Mouse (Mus musculus) embryonic facial prominence, embryonic 12.5 days (tissue): Measurements from ENCODE around the gene Ces1a. TPM values are rescaled to one million over a fixed set of nuclear protein-coding genes. Genes with fewer than 3 reads are reported as not detected.

ENCODE experiments used
- ATAC-seq: fragments of 200-750 bp; cut with Nextera tagmentation; 2 replicates; pipeline ENCODE4 v1.8.0; 2017; ENCODE audit not compliant: insufficient number of reproducible peaks, insufficient read depth, low FRiP score, low TSS enrichment
- H3K27ac ChIP-seq: fragments of 300-500 bp; sonication (generic); 2 replicates; pipeline ENCODE4 v1.5.1; 2016; ENCODE audit warnings: mild to moderate bottlenecking
- H3K27me3 ChIP-seq: fragments of 300-500 bp; sonication (generic); 2 replicates; pipeline ENCODE4 v1.6.1; 2016; ENCODE audit warnings: mild to moderate bottlenecking, moderate library complexity
- H3K36me3 ChIP-seq: fragments of 300-500 bp; sonication (generic); 2 replicates; pipeline ENCODE4 v1.6.1; 2016; ENCODE audit warnings: mild to moderate bottlenecking
- H3K4me1 ChIP-seq: fragments of 300-500 bp; sonication (generic); 2 replicates; pipeline ENCODE4 v1.6.1; 2016
- H3K4me2 ChIP-seq: fragments of 300-500 bp; sonication (generic); replicated peaks from 2 replicates; pipeline ENCODE4 v1.6.1; 2016; ENCODE audit warnings: mild to moderate bottlenecking, moderate library complexity
- H3K4me3 ChIP-seq: fragments of 300-500 bp; sonication (generic); 2 replicates; pipeline ENCODE4 v1.5.1; 2016; ENCODE audit warnings: mild to moderate bottlenecking
- H3K9ac ChIP-seq: fragments of 300-500 bp; sonication (generic); 2 replicates; pipeline ENCODE4 v1.6.1; 2016; ENCODE audit warnings: mild to moderate bottlenecking, moderate library complexity
- H3K9me3 ChIP-seq: fragments of 300-500 bp; sonication (generic); 2 replicates; pipeline ENCODE4 v1.6.1; 2016; ENCODE audit warnings: mild to moderate bottlenecking, moderate library complexity
- WGBS: fragments of 180-500 bp; shearing (Covaris S2); methylation state at CpG from one replicate; pipeline ENCODE4 v1.1.7; 2016; 5-methylcytosine and 5-hydroxymethylcytosine counted together
- polyA plus RNA-seq: library from polyadenylated mRNA; unstranded; fragments of >200 nt; fragmentation: Nextera tagmentation; extraction: Ambion mirVana; gene quantifications from 2 replicates; pipeline ENCODE4 v1.2.1, GENCODE M21; 2016

Ces1a gene
- polyA plus RNA-seq, 1 experiment from 2014 or later = not detected

GRCm38 (mm10) chr8:93040776-93041567 is 7.0 kb downstream of the Ces1a start:
- H3K9ac ChIP-seq = no peak overlapping the region
- 81% methylated on average over 4 of the region's 4 CpGs for WGBS
- no peak overlapping the region for H3K27ac ChIP-seq
- no peaks in the 10 kb centered on the region for H3K27me3 ChIP-seq
- no peak for ATAC-seq
- H3K4me3 ChIP-seq = no peak overlapping the region
- H3K36me3 ChIP-seq = no peaks in the 10 kb centered on the region
- H3K4me1 ChIP-seq = peaks cover 6% of the 10 kb centered on the region; the same call in 1 of the 2 replicates
- no peaks in the 10 kb centered on the region for H3K9me3 ChIP-seq
- no peak overlapping the region for H3K4me2 ChIP-seq

GRCm38 (mm10) chr8:93040256-93040655 is 7.7 kb downstream of the Ces1a start:
- Histone ChIP-seq H3K9me3 (no peaks in the 10 kb centered on the region), H3K27me3 (no peaks in the 10 kb centered on the region), H3K4me2 (no peak overlapping the region), H3K4me3 (no peak overlapping the region), H3K36me3 (no peaks in the 10 kb centered on the region), H3K27ac (no peak overlapping the region), H3K4me1 (peaks cover 6% of the 10 kb centered on the region; the same call in 1 of the 2 replicates), H3K9ac (no peak overlapping the region)
- no peak for ATAC-seq
- WGBS = 79% methylated on average over 2 of the region's 2 CpGs

GRCm38 (mm10) chr8:93038831-93039230 is 9.2 kb downstream of the Ces1a start:
- ATAC-seq = no peak
- Histone ChIP-seq H3K4me3 (no peak overlapping the region), H3K27me3 (no peaks in the 10 kb centered on the region), H3K36me3 (no peaks in the 10 kb centered on the region), H3K9me3 (no peaks in the 10 kb centered on the region), H3K27ac (no peak overlapping the region), H3K4me1 (peaks cover 6% of the 10 kb centered on the region; the same call in 1 of the 2 replicates), H3K4me2 (no peak overlapping the region), H3K9ac (no peak overlapping the region)
- 10% methylated on average over 2 of the region's 2 CpGs for WGBS

GRCm38 (mm10) chr8:93030664-93031063 is 17.3 kb downstream of the Ces1a start:
- Histone ChIP-seq H3K27ac (no peak overlapping the region), H3K4me3 (no peak overlapping the region), H3K9me3 (no peaks in the 10 kb centered on the region), H3K9ac (no peak overlapping the region), H3K27me3 (no peaks in the 10 kb centered on the region), H3K4me2 (no peak overlapping the region), H3K36me3 (no peaks in the 10 kb centered on the region), H3K4me1 (no peaks in the 10 kb centered on the region)
- ATAC-seq = no peak
- 77% methylated on average over 2 of the region's 2 CpGs for WGBS

- no peak overlapping the region for H3K27ac ChIP-seq
- no peaks in the 10 kb centered on the region for H3K9me3 ChIP-seq
- WGBS = 74% methylated on average over 5 of the region's 5 CpGs
- H3K4me1 ChIP-seq = no peaks in the 10 kb centered on the region
- H3K36me3 ChIP-seq = no peaks in the 10 kb centered on the region
- H3K4me3 ChIP-seq = no peak overlapping the region
- H3K27me3 ChIP-seq = no peaks in the 10 kb centered on the region
- H3K4me2 ChIP-seq = no peak overlapping the region
- no peak for ATAC-seq
- no peak overlapping the region for H3K9ac ChIP-seq
Measured at GRCm38 (mm10) chr8:93021738-93022137, 26.3 kb downstream of the Ces1a start.

GRCm38 (mm10) chr8:93014300-93014699 is 33.7 kb downstream of the Ces1a start:
- Histone ChIP-seq H3K27ac (no peak overlapping the region), H3K4me1 (no peaks in the 10 kb centered on the region), H3K36me3 (no peaks in the 10 kb centered on the region), H3K27me3 (no peaks in the 10 kb centered on the region), H3K4me3 (no peak overlapping the region), H3K4me2 (no peak overlapping the region), H3K9me3 (no peaks in the 10 kb centered on the region), H3K9ac (no peak overlapping the region)
- ATAC-seq = no peak
- 69% methylated on average over 4 of the region's 4 CpGs for WGBS

- 72% methylated on average over 6 of the region's 6 CpGs for WGBS
- Histone ChIP-seq H3K4me2 (no peak overlapping the region), H3K27me3 (no peaks in the 10 kb centered on the region), H3K4me3 (no peak overlapping the region), H3K27ac (no peak overlapping the region), H3K4me1 (no peaks in the 10 kb centered on the region), H3K9me3 (no peaks in the 10 kb centered on the region), H3K9ac (no peak overlapping the region), H3K36me3 (no peaks in the 10 kb centered on the region)
- ATAC-seq = no peak
Measured at GRCm38 (mm10) chr8:93012226-93012625, 35.8 kb downstream of the Ces1a start.

- H3K27ac ChIP-seq = no peak overlapping the region
- no peak overlapping the region for H3K4me2 ChIP-seq
- no peaks in the 10 kb centered on the region for H3K4me1 ChIP-seq
- no peaks in the 10 kb centered on the region for H3K27me3 ChIP-seq
- no peaks in the 10 kb centered on the region for H3K36me3 ChIP-seq
- 11% methylated on average over 9 of the region's 9 CpGs for WGBS
- ATAC-seq = no peak
- no peaks in the 10 kb centered on the region for H3K9me3 ChIP-seq
- no peak overlapping the region for H3K4me3 ChIP-seq
- H3K9ac ChIP-seq = no peak overlapping the region
Measured at GRCm38 (mm10) chr8:93011439-93011838, 36.6 kb downstream of the Ces1a start.

GRCm38 (mm10) chr8:93010286-93010685 is 37.7 kb downstream of the Ces1a start:
- 26% methylated on average over 5 of the region's 5 CpGs for WGBS
- no peak overlapping the region for H3K4me2 ChIP-seq
- H3K9me3 ChIP-seq = no peaks in the 10 kb centered on the region
- ATAC-seq = no peak
- H3K4me1 ChIP-seq = no peaks in the 10 kb centered on the region
- no peaks in the 10 kb centered on the region for H3K36me3 ChIP-seq
- no peaks in the 10 kb centered on the region for H3K27me3 ChIP-seq
- no peak overlapping the region for H3K4me3 ChIP-seq
- H3K9ac ChIP-seq = no peak overlapping the region
- no peak overlapping the region for H3K27ac ChIP-seq

GRCm38 (mm10) chr8:92998600-92998999 is 49.4 kb downstream of the Ces1a start:
- Histone ChIP-seq H3K4me1 (no peaks in the 10 kb centered on the region), H3K36me3 (no peaks in the 10 kb centered on the region), H3K4me2 (no peak overlapping the region), H3K27ac (no peak overlapping the region), H3K27me3 (no peaks in the 10 kb centered on the region), H3K9me3 (no peaks in the 10 kb centered on the region), H3K4me3 (no peak overlapping the region), H3K9ac (no peak overlapping the region)
- ATAC-seq = no peak
- WGBS = 33% methylated on average over 2 of the region's 2 CpGs

- Histone ChIP-seq H3K4me1 (no peaks in the 10 kb centered on the region), H3K4me3 (no peak overlapping the region), H3K27me3 (no peaks in the 10 kb centered on the region), H3K9ac (no peak overlapping the region), H3K9me3 (no peaks in the 10 kb centered on the region), H3K27ac (no peak overlapping the region), H3K36me3 (no peaks in the 10 kb centered on the region), H3K4me2 (no peak overlapping the region)
- 18% methylated on average over 5 of the region's 5 CpGs for WGBS
- no peak for ATAC-seq
Measured at GRCm38 (mm10) chr8:92996840-92997239, 51.2 kb downstream of the Ces1a start.

GRCm38 (mm10) chr8:92984376-92984775 is 63.6 kb downstream of the Ces1a start:
- Histone ChIP-seq H3K36me3 (no peaks in the 10 kb centered on the region), H3K4me1 (no peaks in the 10 kb centered on the region), H3K9me3 (no peaks in the 10 kb centered on the region), H3K4me2 (no peak overlapping the region), H3K27me3 (no peaks in the 10 kb centered on the region), H3K9ac (no peak overlapping the region), H3K27ac (no peak overlapping the region), H3K4me3 (no peak overlapping the region)
- WGBS = 55% methylated on average over 2 of the region's 2 CpGs
- ATAC-seq = no peak
